Mouse (Mus musculus) heart, postnatal 25 days (tissue): ENCODE results near the gene Snrpb. TPM values are rescaled to one million over a fixed set of nuclear protein-coding genes. Genes with fewer than 3 reads are reported as not detected.

Experiments
- DNase-seq: peaks from one replicate; pipeline ENCODE4 v3.0.0; 2022; ENCODE audit warnings: low spot score
- intact Hi-C: fragments of 180-260 bp; cut with DNase I; formaldehyde crosslinking; loops from one replicate; pipeline ENCODE4 v1.15.1; 2025
- total RNA-seq, 2 experiments: library from RNA; stranded (reverse); gene quantifications; 2 replicates each; pipeline ENCODE4 v1.2.3; 2021

Gene Snrpb
- total RNA-seq = 100 to 1,000 TPM; 145 to 146 TPM

GRCm38 (mm10) chr2:130178706-130179506 lies at the start of gene Snrpb:
Gene Snrpb (minus strand): TSS chr2:130179403.
- intact Hi-C loops = loop anchor here (2.0 to 10.0 kb wide), 2 partner anchors 96 to 236 kb away; partner anchors contain the start of gene Nop56
- DNase-seq = peak; percentile 77

- DNase-seq = no peak
- intact Hi-C loops = no loop called here
These were observed 32.4 kb upstream of the Snrpb start for GRCm38 (mm10) chr2:130211581-130211980.

- no peak for DNase-seq
- intact Hi-C loops = no loop called here
These were observed 30.4 kb upstream of the Snrpb start for GRCm38 (mm10) chr2:130209636-130210035.

- DNase-seq = no peak
- intact Hi-C loops = no loop called here
These were observed 28.8 kb upstream of the Snrpb start for GRCm38 (mm10) chr2:130207996-130208395.

GRCm38 (mm10) chr2:130207376-130207775 lies 28.2 kb upstream of the Snrpb start:
- intact Hi-C loops = no loop called here
- DNase-seq = no peak

- intact Hi-C loops = no loop called here
- no peak for DNase-seq
These were observed 21.8 kb upstream of the Snrpb start for GRCm38 (mm10) chr2:130200961-130201360.

- no peak for DNase-seq
These were observed 15.7 kb upstream of the Snrpb start, which contains the start of gene Tmc2 for GRCm38 (mm10) chr2:130194894-130195293. Gene Tmc2 (plus strand): TSS chr2:130195194.

GRCm38 (mm10) chr2:130188391-130188790 lies 9.2 kb upstream of the Snrpb start:
- intact Hi-C loops = no loop called here
- no peak for DNase-seq

More at GRCm38 (mm10) chr2:130194894-130195293, 15.7 kb upstream of the Snrpb start, which contains the start of gene Tmc2:
- intact Hi-C loops = no loop called here

GRCm38 (mm10) chr2:130179507-130180019 lies 360 bp upstream of the Snrpb start:
- intact Hi-C loops = loop anchor here (2.0 to 10.0 kb wide), 2 partner anchors 95 to 235 kb away; partner anchors contain the start of gene Nop56
- no peak for DNase-seq

- no peak for DNase-seq
- intact Hi-C loops = loop anchor here (2.0 to 10.0 kb wide), 2 partner anchors 96 to 236 kb away; partner anchors contain the start of gene Nop56
These were observed 860 bp downstream of the Snrpb start for GRCm38 (mm10) chr2:130178381-130178705.

GRCm38 (mm10) chr2:130176820-130177219 lies 2.4 kb downstream of the Snrpb start:
- no peak for DNase-seq
- intact Hi-C loops = loop anchor here (10.0 kb wide), 1 partner anchor 238 kb away; no protein-coding TSS in a partner anchor

- DNase-seq = no peak
- intact Hi-C loops = loop anchor here (10.0 kb wide), 1 partner anchor 243 kb away; no protein-coding TSS in a partner anchor
These were observed 7.5 kb downstream of the Snrpb start for GRCm38 (mm10) chr2:130171674-130172073.

GRCm38 (mm10) chr2:130167861-130168260 lies 11.3 kb downstream of the Snrpb start:
- intact Hi-C loops = loop anchor here (2.0 to 5.0 kb wide), 3 partner anchors 99 to 286 kb away; no protein-coding TSS in a partner anchor
- DNase-seq = no peak

GRCm38 (mm10) chr2:130166311-130167214 lies 12.6 kb downstream of the Snrpb start:
- intact Hi-C loops = loop anchor here (2.0 to 5.0 kb wide), 3 partner anchors 98 to 284 kb away; no protein-coding TSS in a partner anchor
- no peak for DNase-seq

- intact Hi-C loops = no loop called here
- DNase-seq = no peak
These were observed 16.5 kb downstream of the Snrpb start for GRCm38 (mm10) chr2:130162701-130163100.

- no peak for DNase-seq
- intact Hi-C loops = no loop called here
These were observed 21.1 kb downstream of the Snrpb start for GRCm38 (mm10) chr2:130158088-130158437.

GRCm38 (mm10) chr2:130157231-130158087 lies 21.7 kb downstream of the Snrpb start:
- no peak for DNase-seq

GRCm38 (mm10) chr2:130155851-130156250 lies 23.4 kb downstream of the Snrpb start:
- DNase-seq = no peak
- intact Hi-C loops = no loop called here

More at GRCm38 (mm10) chr2:130157231-130158087, 21.7 kb downstream of the Snrpb start:
- intact Hi-C loops = no loop called here

- intact Hi-C loops = no loop called here
These were observed 24.0 kb downstream of the Snrpb start for GRCm38 (mm10) chr2:130155171-130155570.

More at GRCm38 (mm10) chr2:130155171-130155570, 24.0 kb downstream of the Snrpb start:
- DNase-seq = no peak
